Mouse (Mus musculus): ENCODE measurements around the gene Samd13. TPM values are rescaled to one million over a fixed set of nuclear protein-coding genes. Genes with fewer than 3 reads are reported as not detected.

Gene Samd13
- polyA plus RNA-seq (2012; fragmentation: generic; extraction: Trizol) = not detected

GRCm38 (mm10) chr3:146684811-146685675, at the start of gene Samd13:
Gene Samd13, minus strand, starts transcription at chr3:146685592.

GRCm38 (mm10) chr3:146651217-146651616, 34.2 kb downstream of the Samd13 start, which contains the start of gene 4930503B20Rik:
Gene 4930503B20Rik, minus strand, starts transcription at chr3:146651317.

GRCm38 (mm10) chr3:146615496-146615895, 69.9 kb downstream of the Samd13 start, which contains the start of gene Dnase2b:
Gene Dnase2b, minus strand, starts transcription at chr3:146615596.

Other genes with a start within 250 kb of the Samd13 start
- 1 to 10 TPM in 1 of 2 experiments, under 1 TPM in 1; 0.21 to 1.7 TPM for gene Ctbs, start 235.8 kb downstream of the Samd13 start, polyA plus RNA-seq (2012; fragmentation: generic; extraction: Trizol)
- 1 to 10 TPM in 1 of 2 experiments, under 1 TPM in 1; 0.01 to 1.5 TPM for gene Spata1, start 185.8 kb downstream of the Samd13 start, polyA plus RNA-seq (2012; fragmentation: generic; extraction: Trizol)
- 100 to 1,000 TPM; 233 to 267 TPM for gene Gng5, start 185.8 kb downstream of the Samd13 start, polyA plus RNA-seq (2012; fragmentation: generic; extraction: Trizol)
- gene Rpf1, start 164.2 kb downstream of the Samd13 start, polyA plus RNA-seq (2012; fragmentation: generic; extraction: Trizol) = 1 to 10 TPM; 2.3 to 9.8 TPM
- not detected for gene Uox, start 115.2 kb downstream of the Samd13 start, polyA plus RNA-seq (2012; fragmentation: generic; extraction: Trizol)
- gene Dnase2b, start 70.0 kb downstream of the Samd13 start, polyA plus RNA-seq (2012; fragmentation: generic; extraction: Trizol) = not detected
- gene 4930503B20Rik, start 34.3 kb downstream of the Samd13 start, polyA plus RNA-seq (2012; fragmentation: generic; extraction: Trizol) = not detected
- gene Prkacb, start 127.4 kb upstream of the Samd13 start, polyA plus RNA-seq (2012; fragmentation: generic; extraction: Trizol) = 10 to 100 TPM in 1 of 2 experiments, 1 to 10 TPM in 1; 1.4 to 18.8 TPM
- gene Ttll7, start 166.8 kb upstream of the Samd13 start, polyA plus RNA-seq (2012; fragmentation: generic; extraction: Trizol) = under 1 TPM; 0.49 to 0.83 TPM

Data from C3H10T1/2 (cell line).